Mouse (Mus musculus) midbrain, postnatal 0 days (tissue): ENCODE measurements around the gene Ninj1. TPM values are rescaled to one million over a fixed set of nuclear protein-coding genes. Genes with fewer than 3 reads are reported as not detected.

Experiments
- ATAC-seq: fragments of 200-750 bp; cut with Nextera tagmentation; 2 replicates; pipeline ENCODE4 v1.8.0; 2017; ENCODE audit warnings: moderate number of reproducible peaks, mild to moderate bottlenecking, moderate TSS enrichment, moderate library complexity; ENCODE audit not compliant: low FRiP score
- DNase-seq: peaks from one replicate; pipeline ENCODE4 v3.0.0-alpha.2; 2015; ENCODE audit warnings: low spot score
- H3K27ac ChIP-seq: fragments of 300-500 bp; sonication (generic); 2 replicates; pipeline ENCODE4 v1.5.1; 2014; ENCODE audit warnings: low read depth, mild to moderate bottlenecking, low read length, mixed read lengths
- H3K27me3 ChIP-seq: fragments of 300-500 bp; sonication (generic); 2 replicates; pipeline ENCODE4 v1.6.1; 2014; ENCODE audit warnings: low read length, control low read depth, mixed read lengths; ENCODE audit not compliant: insufficient read depth
- H3K36me3 ChIP-seq: fragments of 300-500 bp; sonication (generic); 2 replicates; pipeline ENCODE4 v1.6.1; 2014; ENCODE audit warnings: low read length, control low read depth, mixed read lengths; ENCODE audit not compliant: insufficient read depth
- H3K4me1 ChIP-seq: fragments of 300-500 bp; sonication (generic); 2 replicates; pipeline ENCODE4 v1.6.1; 2014; ENCODE audit warnings: mild to moderate bottlenecking, control low read depth, antibody characterized with exemption, low read length, mixed read lengths; ENCODE audit not compliant: insufficient read depth
- H3K4me2 ChIP-seq: fragments of 300-500 bp; sonication (generic); 2 replicates; pipeline ENCODE4 v1.6.1; 2014; ENCODE audit warnings: low read depth, mild to moderate bottlenecking, low read length, mixed read lengths; ENCODE audit not compliant: poor library complexity, severe bottlenecking
- H3K4me3 ChIP-seq: fragments of 300-500 bp; sonication (generic); 2 replicates; pipeline ENCODE4 v1.5.1; 2014; ENCODE audit warnings: low read depth, mild to moderate bottlenecking, low read length, moderate library complexity
- H3K9ac ChIP-seq: fragments of 300-500 bp; sonication (generic); replicated peaks from 2 replicates; pipeline ENCODE4 v1.6.1; 2014; ENCODE audit warnings: mild to moderate bottlenecking, low read length, moderate library complexity, mixed read lengths; ENCODE audit not compliant: poor library complexity, severe bottlenecking
- H3K9me3 ChIP-seq: fragments of 300-500 bp; sonication (generic); 2 replicates; pipeline ENCODE4 v1.6.1; 2016; ENCODE audit warnings: low read length, control low read depth
- CTCF ChIP-seq: IDR thresholded peaks from 2 replicates; pipeline ENCODE4 v1.5.1; 2016; ENCODE audit warnings: antibody characterized with exemption, mild to moderate bottlenecking
- WGBS: fragments of 180-500 bp; shearing (Covaris S2); extraction: QIAGEN DNeasy Blood & Tissue Kit; methylation state at CpG from one replicate; pipeline ENCODE4 v1.1.7; 2014; 5-methylcytosine and 5-hydroxymethylcytosine counted together
- polyA plus RNA-seq: library from polyadenylated mRNA; unstranded; fragments of >200 nt; fragmentation: Nextera tagmentation; extraction: Ambion mirVana; gene quantifications from 2 replicates; pipeline ENCODE4 v1.2.1, GENCODE M21; 2015
- total RNA-seq: library from RNA; depleted of rRNA; stranded (reverse); fragments of >200 nt; gene quantifications from 2 replicates; pipeline ENCODE4 v1.2.3, GENCODE M21; 2014

Gene Ninj1
- total and polyA plus RNA-seq, 2 experiments from 2014 or later, result 29.7 to 34.8 TPM

DNA sequence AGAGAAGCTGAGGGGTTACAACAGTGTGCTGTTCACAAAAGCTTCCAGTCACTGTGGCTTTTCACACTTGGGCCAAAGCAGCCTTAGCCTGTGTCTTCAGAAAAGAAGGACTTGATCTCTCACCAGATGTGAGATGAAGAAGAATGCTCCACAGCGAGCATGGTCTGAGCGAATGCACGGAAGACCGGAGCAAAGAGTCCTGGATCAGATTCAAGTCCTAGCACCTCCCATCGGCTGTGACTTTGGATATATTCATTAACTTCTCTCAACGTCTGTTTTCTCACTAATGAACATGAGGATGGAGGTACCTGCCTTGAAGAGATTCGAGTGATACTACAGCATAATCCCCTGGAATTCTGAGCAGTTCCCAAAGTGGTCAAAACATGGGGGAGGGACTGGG is 32.7 kb upstream of the Ninj1 start:
- no peak overlapping the region for H3K27ac ChIP-seq
- no peak overlapping the region for H3K4me2 ChIP-seq
- H3K36me3 ChIP-seq, result no peaks in the 10 kb centered on the region
- no peak for ATAC-seq
- no peak overlapping the region for H3K4me3 ChIP-seq
- H3K9ac ChIP-seq, result no peak overlapping the region
- no peaks in the 10 kb centered on the region for H3K9me3 ChIP-seq
- WGBS, result 58% methylated on average over 7 of the region's 7 CpGs
- no peaks in the 10 kb centered on the region for H3K4me1 ChIP-seq
- no peak for TF ChIP-seq CTCF
- H3K27me3 ChIP-seq, result no peaks in the 10 kb centered on the region
- DNase-seq, result no peak

- Histone ChIP-seq H3K27ac (no peak overlapping the region), H3K9me3 (no peaks in the 10 kb centered on the region), H3K4me2 (no peak overlapping the region), H3K36me3 (no peaks in the 10 kb centered on the region), H3K27me3 (no peaks in the 10 kb centered on the region), H3K9ac (no peak overlapping the region), H3K4me3 (no peak overlapping the region), H3K4me1 (no peaks in the 10 kb centered on the region)
- ATAC-seq (no peak), DNase-seq (no peak)
- peak; percentile 60 for TF ChIP-seq CTCF
- WGBS, result 72% methylated on average over 4 of the region's 4 CpGs
Measured at GRCm38 (mm10) chr13:49156645-49157044, 30.6 kb upstream of the Ninj1 start.

DNA sequence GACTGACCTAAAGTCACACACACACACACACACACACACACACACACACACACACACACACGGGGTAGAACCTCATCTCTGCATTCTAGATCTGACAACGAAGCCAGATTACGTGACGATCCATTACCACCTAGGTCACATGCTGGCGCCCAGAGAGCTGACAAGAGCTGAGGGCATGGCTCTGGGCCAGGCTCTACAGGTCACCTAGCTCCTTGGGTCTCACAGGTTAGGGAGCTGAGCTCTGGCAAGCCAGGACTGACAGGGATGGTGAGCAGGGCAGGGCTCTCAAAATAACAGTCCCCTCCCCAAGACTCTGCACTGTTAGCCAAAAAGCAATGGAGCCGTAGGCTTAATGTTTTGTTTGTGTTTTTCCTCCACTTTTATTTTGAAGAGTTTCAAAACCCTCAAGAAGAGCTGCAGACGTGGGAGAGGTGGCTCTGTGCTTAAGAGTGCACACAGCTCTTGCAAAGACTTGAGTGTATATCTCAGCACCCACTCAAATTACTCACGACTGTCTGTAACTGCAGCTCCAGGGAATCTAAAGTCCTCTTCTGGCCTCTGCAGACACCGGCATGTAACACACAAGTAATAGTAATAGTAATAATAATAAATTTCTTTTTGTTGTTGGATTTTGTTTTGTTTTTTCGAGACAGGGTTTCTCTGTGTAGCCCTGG is 29.1 kb upstream of the Ninj1 start:
- ATAC-seq (no peak), DNase-seq (no peak)
- Histone ChIP-seq H3K36me3 (no peaks in the 10 kb centered on the region), H3K4me1 (no peaks in the 10 kb centered on the region), H3K4me3 (no peak overlapping the region), H3K4me2 (no peak overlapping the region), H3K27me3 (no peaks in the 10 kb centered on the region), H3K9ac (no peak overlapping the region), H3K27ac (no peak overlapping the region), H3K9me3 (no peaks in the 10 kb centered on the region)
- 84% methylated on average over 10 of the region's 10 CpGs for WGBS
- TF ChIP-seq CTCF, result no peak

DNA sequence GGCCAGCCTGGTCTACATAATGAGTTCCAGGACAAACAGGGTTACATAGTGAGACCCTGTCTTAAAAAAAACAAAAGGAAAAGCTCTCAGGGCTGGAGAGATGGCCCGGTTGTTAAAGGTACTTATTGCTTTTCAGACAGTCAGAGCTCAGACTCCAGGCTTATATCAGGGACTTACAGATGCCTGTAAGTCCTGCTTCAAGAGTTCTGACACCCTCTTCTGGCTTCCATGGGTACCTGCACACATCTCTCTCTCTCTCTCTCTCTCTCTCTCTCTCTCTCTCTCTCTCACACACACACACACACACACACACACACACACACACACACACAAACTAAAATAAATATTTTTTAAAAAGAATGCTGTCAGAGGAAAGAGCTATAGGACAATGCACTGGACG is 26.0 kb upstream of the Ninj1 start:
- ATAC-seq (no peak), DNase-seq (no peak)
- Histone ChIP-seq H3K9ac (no peak overlapping the region), H3K4me2 (no peak overlapping the region), H3K27me3 (no peaks in the 10 kb centered on the region), H3K4me1 (no peaks in the 10 kb centered on the region), H3K4me3 (no peak overlapping the region), H3K36me3 (no peaks in the 10 kb centered on the region), H3K27ac (no peak overlapping the region), H3K9me3 (no peaks in the 10 kb centered on the region)
- WGBS, result 59% methylated on average over 2 of the region's 2 CpGs
- peak; percentile 28; the same call in 1 of the 2 replicates for TF ChIP-seq CTCF

GRCm38 (mm10) chr13:49162722-49163121 is 24.6 kb upstream of the Ninj1 start:
- no peaks in the 10 kb centered on the region for H3K4me1 ChIP-seq
- H3K4me3 ChIP-seq, result no peak overlapping the region
- H3K9ac ChIP-seq, result no peak overlapping the region
- H3K27ac ChIP-seq, result no peak overlapping the region
- no peak for DNase-seq
- TF ChIP-seq CTCF, result no peak
- WGBS, result 83% methylated on average over 4 of the region's 4 CpGs
- no peaks in the 10 kb centered on the region for H3K36me3 ChIP-seq
- no peak for ATAC-seq
- H3K27me3 ChIP-seq, result no peaks in the 10 kb centered on the region
- H3K9me3 ChIP-seq, result no peaks in the 10 kb centered on the region
- H3K4me2 ChIP-seq, result no peak overlapping the region

GRCm38 (mm10) chr13:49163645-49164044 is 23.6 kb upstream of the Ninj1 start:
- Histone ChIP-seq H3K9ac (no peak overlapping the region), H3K9me3 (no peaks in the 10 kb centered on the region), H3K36me3 (no peaks in the 10 kb centered on the region), H3K27ac (no peak overlapping the region), H3K4me3 (no peak overlapping the region), H3K4me2 (no peak overlapping the region), H3K4me1 (no peaks in the 10 kb centered on the region), H3K27me3 (no peaks in the 10 kb centered on the region)
- no peak for TF ChIP-seq CTCF
- WGBS, result 84% methylated on average over 7 of the region's 7 CpGs
- DNase-seq, result no peak
- no peak for ATAC-seq
